Mouse (Mus musculus) liver, adult (tissue): ENCODE measurements at regions not wholly inside any gene's neighbourhood (a gene's known extent, or its start where the extent isn't known, plus 50 kb on each side); places are given as distances from the start of the nearest gene placed in this dataset.

Experiments used
- GATA4 ChIP-seq: IDR thresholded peaks from 2 replicates; pipeline ENCODE4 v1.6.1; 2014; ENCODE audit warnings: mild to moderate bottlenecking, low read length; ENCODE audit not compliant: insufficient replicate concordance

DNA sequence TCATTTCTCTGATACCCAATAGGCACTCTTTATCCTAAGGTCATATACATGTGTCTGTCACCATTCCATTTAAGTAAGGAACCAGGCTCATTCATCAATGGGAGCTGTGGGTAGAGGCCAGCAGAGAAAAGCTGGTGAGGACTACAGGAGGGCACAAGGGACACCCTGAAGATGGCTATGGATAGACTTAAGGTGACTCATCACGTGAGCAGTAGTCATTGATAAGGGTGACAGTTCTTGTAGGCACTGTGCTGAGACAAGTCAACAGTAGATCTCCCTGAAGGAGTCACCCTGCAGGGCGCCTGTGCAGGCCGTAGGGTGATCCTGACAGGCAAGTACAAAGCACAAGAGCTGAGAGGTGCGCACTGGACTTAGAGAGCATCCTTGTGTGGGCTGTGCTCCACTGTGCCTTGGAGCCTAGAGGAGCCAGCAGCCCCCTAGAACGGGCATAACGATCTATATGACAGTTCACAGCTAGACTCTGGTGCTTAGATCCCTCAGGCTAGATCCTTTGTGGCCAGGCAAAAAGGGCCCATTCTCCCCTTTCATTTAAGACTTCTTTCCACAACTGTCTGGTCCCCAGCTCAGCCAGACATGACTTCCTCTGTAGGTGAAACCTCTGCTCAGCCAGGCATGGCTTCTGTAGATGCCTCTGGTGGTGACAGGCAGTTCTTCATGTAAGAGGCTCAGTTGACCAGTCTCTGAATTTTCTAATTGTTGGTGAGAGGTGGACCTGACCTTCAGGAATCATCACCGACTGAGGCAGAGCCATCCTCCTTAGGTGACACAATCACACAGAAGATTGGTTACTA, 78.6 kb downstream of the Fam43a start:
- TF ChIP-seq GATA4: no peak

DNA sequence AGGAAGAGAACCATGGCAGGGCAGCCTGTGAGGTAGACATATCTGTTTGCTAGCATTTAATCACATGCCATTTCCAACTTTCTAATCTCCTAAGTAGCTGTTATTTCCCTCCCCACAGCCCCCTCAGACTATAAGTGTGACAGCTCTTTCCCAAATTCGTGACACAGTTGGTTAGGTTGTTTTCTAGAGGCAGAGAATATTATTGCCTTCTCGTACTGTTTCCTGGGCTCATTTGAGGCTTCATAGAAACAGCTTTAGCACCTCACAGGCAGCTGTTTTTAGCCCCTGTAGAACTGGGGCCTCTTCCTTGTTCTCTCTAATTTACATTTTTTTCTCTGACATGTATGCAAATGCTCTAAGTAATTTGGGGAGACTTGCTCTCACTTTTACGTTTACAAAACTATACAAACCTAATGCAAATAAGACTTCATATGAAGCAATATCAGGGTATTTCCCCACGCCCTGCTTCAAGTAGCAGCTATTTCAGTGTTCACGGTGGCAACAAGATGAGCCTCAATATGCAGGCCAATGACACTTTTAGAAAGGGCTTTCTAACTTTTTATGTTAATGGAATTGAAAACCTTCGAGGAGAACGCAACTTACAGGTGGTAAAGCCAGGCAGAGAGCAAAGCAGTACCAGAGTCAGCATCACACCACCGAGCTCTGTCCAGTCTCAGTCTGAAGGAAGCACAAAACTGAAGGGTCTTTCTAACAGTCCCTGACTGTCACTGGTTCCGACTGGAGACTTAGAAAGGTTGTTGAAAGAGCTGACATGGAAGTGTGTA, 79.4 kb downstream of the Fam43a start:
- no peak for TF ChIP-seq GATA4

DNA sequence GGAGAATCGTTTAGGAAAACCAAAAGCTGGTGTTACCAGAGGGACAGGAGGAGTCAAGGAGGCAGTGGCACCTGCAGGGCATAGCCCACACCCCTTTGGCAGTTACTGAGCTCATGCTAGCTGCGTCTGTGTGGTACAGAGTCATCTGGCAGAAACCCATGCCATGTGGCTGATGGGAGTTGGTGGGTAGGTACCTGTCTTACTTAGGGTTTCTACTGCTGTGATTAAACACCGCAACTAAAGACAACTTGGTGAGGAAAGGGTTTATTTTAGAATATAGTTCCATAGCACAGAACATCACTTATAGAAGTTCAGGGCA, 79.9 kb downstream of the Fam43a start:
- no peak for TF ChIP-seq GATA4

DNA sequence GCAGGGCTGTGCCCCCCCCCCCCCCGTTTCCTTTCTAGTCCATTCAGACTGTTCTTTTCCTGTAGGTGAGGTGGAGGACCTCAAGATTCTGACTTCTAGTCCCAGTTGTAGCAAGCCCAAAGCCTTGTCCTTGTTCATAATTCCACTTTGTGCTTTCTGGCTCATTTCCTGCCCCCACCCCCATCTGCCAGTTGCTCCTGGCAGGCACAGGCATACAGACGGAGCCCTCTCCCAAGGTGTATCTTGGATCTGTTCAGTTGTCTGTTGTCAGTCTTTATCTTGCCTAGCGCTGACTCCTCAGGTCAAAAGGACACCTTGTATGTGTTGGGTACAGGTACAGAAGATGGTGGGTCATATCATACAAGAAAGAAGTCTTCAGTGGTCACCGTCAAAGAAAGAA, 81.9 kb downstream of the Fam43a start:
- no peak for TF ChIP-seq GATA4

DNA sequence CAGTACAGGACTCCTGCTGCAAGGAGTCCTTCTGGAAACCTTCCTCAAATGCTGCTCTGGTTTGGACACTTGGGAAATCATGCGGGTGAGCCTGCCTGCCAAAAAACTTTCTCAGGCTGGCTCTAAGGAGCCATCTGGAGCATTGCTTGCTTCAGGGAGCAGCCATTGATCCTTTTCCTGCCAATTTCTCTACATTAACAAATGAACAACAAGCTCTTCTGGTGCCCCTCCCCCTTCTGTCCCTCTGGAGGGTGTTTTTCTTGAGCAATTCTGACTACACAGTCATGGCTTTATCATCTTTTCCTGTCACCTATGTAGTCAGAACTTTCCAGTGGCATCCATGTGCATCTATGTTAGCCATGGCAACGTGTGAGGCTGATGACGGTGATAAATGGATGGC, 84.5 kb downstream of the Fam43a start:
- TF ChIP-seq GATA4: no peak

DNA sequence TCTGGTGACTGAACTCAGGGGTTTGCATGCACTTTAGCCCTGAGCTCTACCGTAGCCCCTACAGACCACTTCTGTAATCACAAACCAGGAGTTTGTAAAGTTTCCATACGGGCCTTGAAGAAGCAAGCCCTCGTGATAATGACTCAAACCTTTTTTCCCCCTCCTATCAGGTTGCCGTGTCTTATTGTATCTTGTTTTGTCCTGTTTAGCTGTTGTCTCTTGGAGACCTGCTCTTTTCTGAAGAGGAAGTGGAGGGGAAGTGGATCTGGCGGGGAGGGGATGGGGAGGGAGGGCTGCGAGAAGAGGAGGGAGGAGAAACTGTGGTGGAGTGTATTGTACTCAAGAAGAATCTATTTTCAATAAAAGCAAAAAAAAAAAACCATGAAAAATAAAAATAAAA, 87.0 kb downstream of the Fam43a start:
- TF ChIP-seq GATA4: no peak

DNA sequence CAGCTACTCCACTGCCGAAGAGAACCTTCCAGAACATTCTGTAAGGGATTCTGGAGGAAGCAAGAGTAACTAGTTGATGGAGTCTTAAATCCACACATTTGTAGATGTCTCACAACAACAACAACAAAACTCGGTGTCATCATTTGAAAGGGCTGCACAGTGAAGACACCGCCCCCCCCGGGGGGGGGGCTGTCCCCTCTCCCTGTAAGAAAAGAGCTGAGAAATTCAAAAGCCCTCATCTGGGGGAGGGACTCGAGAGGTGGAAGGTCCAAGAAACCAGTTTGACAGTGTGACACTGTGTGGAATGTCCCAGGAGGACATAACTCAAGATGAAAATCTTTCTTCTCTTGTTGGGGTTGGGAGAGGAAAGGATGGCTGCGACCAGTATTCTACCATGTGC, 87.7 kb downstream of the Fam43a start:
- no peak for TF ChIP-seq GATA4

DNA sequence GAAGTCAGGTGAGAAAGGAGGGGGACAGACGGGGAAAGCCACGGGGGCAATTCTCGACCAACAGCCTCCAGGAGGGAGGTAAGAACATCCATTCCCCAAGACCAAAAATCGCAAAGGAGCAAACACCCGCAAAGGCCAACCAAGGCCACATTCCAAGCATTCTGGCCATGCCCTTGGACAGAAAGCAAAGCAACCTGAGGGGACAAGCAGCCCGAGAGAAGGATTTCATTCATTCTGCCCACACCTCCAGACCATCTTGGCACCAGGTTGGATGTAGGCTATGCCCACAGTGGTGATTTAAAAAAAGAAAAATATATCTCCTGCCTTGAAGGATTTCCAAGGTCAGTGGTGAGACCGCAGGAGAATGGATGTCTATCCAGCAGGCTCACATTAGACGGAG, 88.2 kb downstream of the Fam43a start:
- TF ChIP-seq GATA4: no peak

DNA sequence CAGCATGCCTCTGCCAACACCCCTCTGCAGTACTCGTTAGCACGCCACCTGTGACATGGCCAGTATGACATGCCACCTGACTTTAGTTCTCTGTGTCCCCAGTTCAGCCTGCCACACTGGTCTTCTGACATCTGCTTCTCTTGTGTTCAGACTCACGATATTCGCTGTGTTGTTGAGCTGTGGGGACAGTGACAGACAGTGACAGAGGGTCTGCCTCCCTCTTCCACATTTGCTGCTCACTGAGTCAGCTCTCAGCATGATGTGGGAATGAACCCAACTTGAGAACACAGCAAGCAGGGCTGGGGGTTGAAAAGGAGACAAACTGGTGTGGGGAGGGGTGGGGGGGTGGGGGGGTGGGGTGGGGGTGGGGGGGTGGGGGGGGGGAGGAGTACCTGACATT, 91.0 kb downstream of the Fam43a start:
- TF ChIP-seq GATA4: no peak

DNA sequence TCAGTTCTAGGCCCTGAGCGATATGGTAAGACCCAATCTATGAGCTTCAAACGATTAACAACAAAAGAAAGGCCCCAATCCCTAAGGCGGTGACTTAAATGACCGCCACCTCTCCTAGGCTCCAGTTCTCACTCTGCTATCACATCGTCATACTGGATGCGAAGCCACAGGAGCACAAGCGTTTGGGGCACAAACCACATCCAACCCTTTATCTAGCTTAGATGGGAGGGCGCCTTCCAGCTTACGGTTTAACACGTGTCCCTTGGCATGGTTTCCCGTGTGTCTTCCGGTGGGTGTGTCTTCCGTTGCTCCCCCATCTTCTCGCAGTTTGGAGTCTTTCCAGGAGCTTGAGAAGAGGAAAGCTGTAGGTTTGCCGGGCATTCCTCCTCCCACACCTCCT, 92.4 kb downstream of the Fam43a start:
- no peak for TF ChIP-seq GATA4

DNA sequence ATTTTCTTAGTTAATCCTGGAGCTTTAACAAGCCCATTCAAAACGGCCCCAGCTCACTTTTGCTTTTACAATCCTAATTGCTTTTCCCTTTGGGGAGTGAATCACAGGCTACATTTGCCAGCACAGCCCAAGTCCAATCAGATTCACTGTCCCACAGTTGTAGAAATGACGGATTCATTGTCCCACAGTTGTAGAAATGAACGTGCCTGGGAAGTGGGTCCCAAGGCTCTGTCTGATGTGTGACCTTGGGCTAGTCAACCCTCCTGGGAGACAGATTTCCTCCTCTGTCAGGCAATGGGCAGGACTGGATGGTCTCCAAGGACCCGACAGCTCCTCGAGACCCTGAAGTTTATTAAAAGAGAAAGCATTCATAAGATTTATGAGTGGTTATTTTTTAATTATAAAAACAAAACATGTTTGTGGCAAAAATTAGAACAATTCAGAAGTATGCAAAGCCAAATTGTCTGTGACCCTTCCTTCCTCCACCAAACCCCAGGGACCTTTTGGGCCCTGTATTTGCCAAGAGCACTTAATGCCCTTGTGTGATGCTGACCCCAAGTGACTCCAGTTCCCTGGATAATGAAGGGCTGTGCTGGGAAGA, 93.1 kb downstream of the Fam43a start:
- no peak for TF ChIP-seq GATA4

DNA sequence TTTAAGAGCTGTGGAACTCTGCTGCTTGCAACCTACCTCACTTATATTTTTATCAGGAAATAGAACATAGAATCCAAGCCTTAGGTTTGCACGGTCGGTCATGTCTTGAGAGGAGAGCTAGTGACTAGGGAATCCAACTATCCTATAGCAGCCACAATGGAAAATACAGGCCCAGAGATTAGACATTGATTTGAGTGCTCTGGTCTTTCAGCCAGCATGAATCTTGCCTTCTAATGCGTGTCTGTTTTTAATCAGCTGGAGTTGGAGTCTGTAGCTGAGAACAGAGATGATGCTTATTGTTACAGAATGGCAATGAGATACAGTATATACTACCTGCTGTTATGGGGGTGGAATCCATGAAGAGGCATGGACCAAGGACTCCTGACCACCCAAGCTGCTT, 93.7 kb downstream of the Fam43a start:
- TF ChIP-seq GATA4: no peak

DNA sequence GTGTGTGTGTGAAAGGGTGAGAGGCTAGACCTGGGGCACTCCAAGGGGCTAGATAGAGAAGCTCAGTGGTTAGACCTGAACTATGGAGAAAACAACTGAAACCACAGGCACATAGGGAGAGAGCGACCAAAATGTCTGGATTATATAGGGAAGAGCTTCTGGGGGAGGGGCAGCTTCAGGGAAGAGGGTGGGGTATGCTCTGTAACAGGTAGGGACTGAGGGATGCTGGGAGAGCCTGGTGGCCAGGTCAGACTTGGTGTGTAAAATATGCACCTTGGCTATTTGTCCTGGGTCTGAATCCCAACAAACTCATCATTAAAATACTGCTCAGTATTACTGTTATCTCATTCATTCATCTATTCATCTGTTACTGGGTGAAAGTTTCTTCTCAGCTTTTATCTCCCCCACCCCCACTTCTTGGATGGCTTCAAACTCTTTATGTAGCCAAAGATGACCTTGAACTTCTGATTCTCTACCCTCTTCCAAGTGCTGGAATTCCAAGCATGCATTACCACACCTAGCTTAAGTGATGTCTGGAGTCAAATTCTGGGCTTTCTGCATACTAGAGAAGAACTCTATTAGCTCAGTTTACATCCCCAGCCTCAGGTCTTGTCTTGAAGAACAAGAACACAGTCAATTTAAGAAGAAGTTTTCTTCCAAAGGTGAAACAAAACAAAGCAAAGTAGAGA, 94.5 kb downstream of the Fam43a start:
- TF ChIP-seq GATA4: no peak

DNA sequence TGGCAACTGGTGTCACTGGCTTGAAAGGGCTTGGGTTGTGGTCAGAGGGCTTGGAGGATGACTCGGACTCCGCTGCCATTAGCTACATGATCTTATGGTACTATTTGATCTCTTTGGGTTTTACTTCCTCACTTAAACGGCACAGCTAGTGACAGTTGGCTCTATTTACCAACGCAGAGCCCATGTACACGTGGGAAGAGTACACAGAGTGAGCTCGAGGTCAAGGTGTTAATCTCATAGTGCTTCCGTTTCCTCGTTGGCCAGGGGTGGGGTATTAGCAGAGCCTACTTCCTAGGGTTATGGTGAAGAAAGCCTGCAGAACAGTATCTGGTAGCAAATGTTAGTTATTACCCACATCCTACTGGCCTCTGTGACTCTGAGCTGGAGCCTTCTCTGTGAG, 96.2 kb downstream of the Fam43a start:
- TF ChIP-seq GATA4: no peak

DNA sequence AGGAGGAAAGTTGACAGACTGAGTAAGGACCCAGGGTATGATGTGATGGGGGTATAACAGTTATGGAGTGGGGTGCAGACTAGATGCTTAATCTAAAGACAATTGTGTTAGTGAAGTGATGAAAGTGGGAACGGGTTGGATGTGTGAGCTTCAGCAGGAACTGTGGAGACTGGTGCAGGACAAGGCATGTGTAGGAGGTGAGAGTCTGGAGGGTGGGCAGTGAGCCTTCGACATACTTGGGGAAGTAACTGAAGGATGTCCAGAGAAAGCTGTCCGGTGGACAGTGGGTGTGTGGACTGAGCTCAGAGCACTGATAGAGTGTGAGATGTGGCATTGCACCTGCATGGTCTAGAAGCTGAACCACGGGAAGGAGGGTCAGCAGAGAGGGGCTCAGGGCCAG, 97.7 kb downstream of the Fam43a start:
- no peak for TF ChIP-seq GATA4

DNA sequence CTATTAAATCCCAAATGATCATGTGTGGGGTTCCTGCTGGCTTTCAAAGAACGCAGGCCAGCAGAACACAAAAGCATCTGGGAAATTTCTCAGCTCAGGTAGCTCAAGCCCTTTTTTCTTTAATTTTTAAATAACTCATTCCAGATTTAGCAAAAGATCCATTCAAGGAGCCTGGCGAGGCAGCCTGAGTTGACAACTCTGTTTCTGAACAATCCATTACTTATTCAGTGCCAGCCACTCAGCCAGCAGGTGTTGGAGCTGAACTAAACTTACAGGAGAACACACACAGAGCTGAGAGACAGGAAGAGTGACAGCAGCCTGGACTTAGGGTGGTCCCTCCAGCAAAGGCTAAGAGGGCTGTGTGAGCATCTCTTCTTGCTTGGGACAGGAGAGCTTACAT, 98.3 kb downstream of the Fam43a start:
- TF ChIP-seq GATA4: no peak

DNA sequence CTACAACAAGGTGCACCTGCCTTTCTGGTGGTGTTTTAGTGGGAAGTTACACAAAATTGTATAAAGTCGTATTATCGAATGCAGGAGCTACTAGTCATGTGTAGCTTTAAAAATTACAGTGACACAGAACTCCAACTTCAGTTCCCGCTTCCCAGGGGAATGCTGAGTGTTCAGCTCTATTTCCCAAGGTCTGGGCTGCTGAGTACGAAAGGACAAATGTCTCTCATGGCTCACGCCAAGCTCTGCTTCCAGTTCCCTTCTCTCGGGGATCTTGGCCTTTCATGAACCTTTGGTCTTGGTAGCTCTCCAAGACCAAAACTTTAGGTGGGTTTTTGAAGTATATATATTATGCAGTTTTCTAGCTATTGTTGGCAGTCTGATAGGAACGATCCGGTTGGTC, 104.3 kb downstream of the Fam43a start:
- no peak for TF ChIP-seq GATA4
